26 mouse cellular contexts compared by ENCODE assay signal in the genomic region with DNA sequence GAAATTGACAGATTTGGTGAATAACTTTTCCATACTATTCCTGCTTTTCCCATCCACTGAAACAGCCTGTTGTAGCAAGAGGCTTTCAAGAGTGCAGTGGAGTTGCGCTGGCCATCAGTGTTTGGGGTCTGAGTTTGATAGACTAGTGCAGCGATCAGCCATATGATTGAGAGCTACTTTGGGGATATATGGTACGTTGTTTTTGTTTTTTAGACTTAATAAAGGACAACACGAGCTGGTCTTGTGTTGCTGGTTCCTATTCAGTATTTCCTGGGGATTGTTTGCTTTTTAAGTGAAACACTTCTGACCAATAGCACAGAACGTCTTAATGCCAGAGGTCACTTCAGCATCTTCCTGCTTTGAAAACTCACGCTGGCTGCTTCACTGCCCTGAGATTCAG. TPM values are rescaled to one million over a fixed set of nuclear protein-coding genes. Genes with fewer than 3 reads are reported as not detected.
"Had no signal": no experiment of that assay in that cellular context is flagged by ENCODE, and none has a peak within 500 bp of the region (broad histone marks: within the 10 kb centered on the region; RNA-seq: fewer than 3 reads in every experiment).

No protein-coding gene starts in this region.

- ATAC-seq: forebrain, embryonic 16.5 days; hindbrain, embryonic 16.5 days; inflammation-experienced regulatory T-cells, adult 6 months; intestine, embryonic 15.5 days; intestine, postnatal 0 days had no signal

- H3K27me3 ChIP-seq: heart, embryonic 12.5 days; hindbrain, embryonic 12.5 days; intestine, embryonic 15.5 days; kidney, embryonic 15.5 days; limb, embryonic 13.5 days; liver, embryonic 13.5 days; liver, embryonic 15.5 days had no signal

- H3K27ac ChIP-seq: heart, adult 2 months; hindbrain, embryonic 10.5 days; hindbrain, embryonic 12.5 days; hindbrain, embryonic 14.5 days; intestine, embryonic 15.5 days; kidney, embryonic 15.5 days; kidney, postnatal 0 days; left cerebral cortex, adult 2 months; limb, embryonic 13.5 days; liver, embryonic 13.5 days; liver, embryonic 15.5 days had no signal

- H3K4me2 ChIP-seq: heart, embryonic 12.5 days; hindbrain, embryonic 12.5 days; hindbrain, embryonic 14.5 days; intestine, embryonic 15.5 days; kidney, embryonic 15.5 days; limb, embryonic 13.5 days; liver, embryonic 13.5 days; liver, embryonic 15.5 days had no signal

- H3K9ac ChIP-seq: heart, embryonic 12.5 days; hindbrain, embryonic 12.5 days; hindbrain, embryonic 14.5 days; intestine, embryonic 15.5 days; kidney, embryonic 15.5 days; limb, embryonic 13.5 days; liver, embryonic 13.5 days; liver, embryonic 15.5 days had no signal

- DNase-seq: gastrocnemius, postnatal 10 days; gastrocnemius, postnatal 25 days; heart, adult 2 months; heart, postnatal 10 days; heart, postnatal 4 days; kidney, adult 18-20 months; kidney, adult 9 months; kidney, postnatal 14 days; kidney, postnatal 4 days; liver; liver, embryonic 13.5 days had no signal

- H3K9me3 ChIP-seq: heart, embryonic 12.5 days; hindbrain, embryonic 10.5 days; hindbrain, embryonic 12.5 days; intestine, embryonic 15.5 days; kidney, embryonic 15.5 days; limb, embryonic 13.5 days; liver, embryonic 13.5 days; liver, embryonic 15.5 days had no signal

- H3K4me3 ChIP-seq: heart, adult 2 months; heart, embryonic 12.5 days; hindbrain, embryonic 10.5 days; hindbrain, embryonic 12.5 days; intestine, embryonic 15.5 days; kidney, embryonic 15.5 days; left cerebral cortex, adult 2 months; limb, embryonic 13.5 days; liver, embryonic 13.5 days; liver, embryonic 15.5 days had no signal

RNA-seq across cellular contexts. Expression of a gene that starts 46.2 kb away (rescaled TPM):
- total RNA-seq: granulocyte monocyte progenitor cell, adult 5-6 weeks had no signal
